Mouse (Mus musculus): ENCODE data around the gene Rps3a1.

Gene Rps3a1

GRCm38 (mm10) chr3:86142263-86142933, at the start of gene Rps3a1:
TSS of gene Rps3a1 (minus strand) at chr3:86142702.
- DNase-seq (ENCODE audit: extremely low spot score), result peak; percentile 99

GRCm38 (mm10) chr3:86187736-86188389, 45.4 kb upstream of the Rps3a1 start:
- no peak for DNase-seq (ENCODE audit: extremely low spot score)

- DNase-seq (ENCODE audit: extremely low spot score), result no peak
These were observed 42.0 kb upstream of the Rps3a1 start for GRCm38 (mm10) chr3:86184546-86184945.

GRCm38 (mm10) chr3:86181107-86181506, 38.6 kb upstream of the Rps3a1 start:
- DNase-seq (ENCODE audit: extremely low spot score), result no peak

GRCm38 (mm10) chr3:86179714-86180113, 37.2 kb upstream of the Rps3a1 start:
- no peak for DNase-seq (ENCODE audit: extremely low spot score)

- DNase-seq (ENCODE audit: extremely low spot score), result no peak
These were observed 26.4 kb upstream of the Rps3a1 start for GRCm38 (mm10) chr3:86168841-86169425.

- no peak for DNase-seq (ENCODE audit: extremely low spot score)
These were observed 7.0 kb upstream of the Rps3a1 start for GRCm38 (mm10) chr3:86149521-86149920.

- DNase-seq (ENCODE audit: extremely low spot score), result no peak
These were observed 6.6 kb upstream of the Rps3a1 start for GRCm38 (mm10) chr3:86149063-86149462.

- no peak for DNase-seq (ENCODE audit: extremely low spot score)
These were observed 841 bp upstream of the Rps3a1 start for GRCm38 (mm10) chr3:86143343-86143742.

GRCm38 (mm10) chr3:86142934-86143317, 424 bp upstream of the Rps3a1 start:
- no peak for DNase-seq (ENCODE audit: extremely low spot score)

GRCm38 (mm10) chr3:86141886-86142262, 628 bp downstream of the Rps3a1 start:
- DNase-seq (ENCODE audit: extremely low spot score), result peak; percentile 47

- DNase-seq (ENCODE audit: extremely low spot score), result no peak
These were observed 1.1 kb downstream of the Rps3a1 start for GRCm38 (mm10) chr3:86141366-86141765.

GRCm38 (mm10) chr3:86139660-86140059, 2.8 kb downstream of the Rps3a1 start:
- no peak for DNase-seq (ENCODE audit: extremely low spot score)

- no peak for DNase-seq (ENCODE audit: extremely low spot score)
These were observed 5.4 kb downstream of the Rps3a1 start for GRCm38 (mm10) chr3:86136936-86137574.

- DNase-seq (ENCODE audit: extremely low spot score), result no peak
These were observed 6.5 kb downstream of the Rps3a1 start for GRCm38 (mm10) chr3:86135886-86136563.

GRCm38 (mm10) chr3:86134939-86135638, 7.4 kb downstream of the Rps3a1 start:
- no peak for DNase-seq (ENCODE audit: extremely low spot score)

GRCm38 (mm10) chr3:86129757-86130156, 12.7 kb downstream of the Rps3a1 start:
- peak; percentile 73 for DNase-seq (ENCODE audit: extremely low spot score)

- no peak for DNase-seq (ENCODE audit: extremely low spot score)
These were observed 19.2 kb downstream of the Rps3a1 start for GRCm38 (mm10) chr3:86123251-86123746.

- DNase-seq (ENCODE audit: extremely low spot score), result no peak
These were observed 20.3 kb downstream of the Rps3a1 start for GRCm38 (mm10) chr3:86122156-86122555.

- DNase-seq (ENCODE audit: extremely low spot score), result no peak
These were observed 23.1 kb downstream of the Rps3a1 start for GRCm38 (mm10) chr3:86119237-86119932.

- DNase-seq (ENCODE audit: extremely low spot score), result no peak
These were observed 25.6 kb downstream of the Rps3a1 start for GRCm38 (mm10) chr3:86116951-86117350.

All from embryo, embryonic 9.5 days (tissue).